Mouse (Mus musculus): ENCODE results near the gene Pde6g.
"Not testable (repeated sequence)": the region's sequence is repeated elsewhere in the genome, so short reads cannot be mapped to it uniquely, and the experiment has no call there.

Pde6g gene

DNA sequence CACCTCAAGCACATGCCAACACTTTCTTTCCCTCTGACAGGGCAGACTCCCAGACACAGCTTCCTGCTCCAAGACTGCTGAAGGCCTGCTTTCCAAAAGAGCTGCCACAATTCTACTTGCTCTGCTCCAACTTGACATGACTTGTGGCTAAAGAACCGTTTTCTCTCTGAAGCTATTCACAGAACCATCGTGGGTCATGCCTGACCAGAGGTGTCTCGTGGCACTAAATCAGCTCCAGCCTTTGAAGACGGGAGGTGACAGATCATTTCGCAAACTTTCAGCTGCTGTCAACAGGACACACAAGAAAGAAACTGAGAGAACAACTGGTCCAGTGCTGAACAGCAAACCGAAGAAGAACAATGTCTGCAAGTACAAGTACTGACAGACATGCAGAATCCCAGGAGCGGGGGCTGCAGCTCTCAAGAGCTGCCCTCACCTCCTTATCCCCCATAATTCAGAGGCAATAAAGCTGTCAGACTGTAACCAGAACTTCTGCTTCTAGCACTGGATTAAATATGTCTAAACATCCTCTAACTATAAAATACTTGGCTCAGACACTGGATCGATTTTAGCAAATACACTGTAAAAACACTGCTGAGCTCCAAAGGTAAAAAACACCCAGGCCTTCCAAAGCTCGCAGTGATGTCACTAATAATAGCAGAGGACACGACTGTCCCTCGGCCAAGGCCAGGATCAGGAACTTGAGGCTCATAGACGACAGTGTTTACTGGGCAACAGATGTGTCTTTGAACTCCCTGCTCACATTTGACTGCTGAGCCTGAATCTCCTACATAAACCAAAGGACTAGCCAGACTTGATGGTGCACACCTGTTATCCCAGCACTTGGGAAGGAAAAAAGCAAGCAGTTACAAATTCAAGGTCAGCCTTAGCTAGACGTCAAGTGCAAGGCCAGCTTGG lies 30.4 kb downstream of the Pde6g start:
- DNase-seq (ENCODE audit: extremely low spot score) = no peak

DNA sequence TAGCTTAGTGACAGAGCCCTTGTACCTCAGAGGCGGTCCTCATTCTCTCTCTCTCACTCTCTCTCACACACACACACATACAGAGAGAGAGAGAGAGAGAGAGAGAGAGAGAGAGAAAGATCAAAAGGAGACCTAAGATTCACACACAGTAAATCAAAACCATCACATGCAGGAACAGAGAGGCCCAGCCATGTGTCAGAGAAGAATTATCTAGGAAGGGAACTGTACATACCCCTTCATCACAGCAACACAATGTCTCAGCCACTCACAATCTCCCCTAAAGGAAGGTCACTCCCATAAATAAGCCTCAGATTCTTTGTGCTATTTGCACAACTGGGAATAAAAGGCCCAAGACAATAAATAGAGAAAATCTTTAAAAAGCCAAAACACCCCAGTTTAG lies 34.7 kb downstream of the Pde6g start:
- DNase-seq (ENCODE audit: extremely low spot score) = no peak

- DNase-seq (ENCODE audit: extremely low spot score) = no peak
These were observed 35.4 kb downstream of the Pde6g start for GRCm38 (mm10) chr11:120417852-120418251.

- not testable (repeated sequence) for DNase-seq (ENCODE audit: extremely low spot score)
These were observed 39.7 kb downstream of the Pde6g start for GRCm38 (mm10) chr11:120413621-120414020.

GRCm38 (mm10) chr11:120406445-120406844 lies 46.9 kb downstream of the Pde6g start:
- no peak for DNase-seq (ENCODE audit: extremely low spot score)

DNA sequence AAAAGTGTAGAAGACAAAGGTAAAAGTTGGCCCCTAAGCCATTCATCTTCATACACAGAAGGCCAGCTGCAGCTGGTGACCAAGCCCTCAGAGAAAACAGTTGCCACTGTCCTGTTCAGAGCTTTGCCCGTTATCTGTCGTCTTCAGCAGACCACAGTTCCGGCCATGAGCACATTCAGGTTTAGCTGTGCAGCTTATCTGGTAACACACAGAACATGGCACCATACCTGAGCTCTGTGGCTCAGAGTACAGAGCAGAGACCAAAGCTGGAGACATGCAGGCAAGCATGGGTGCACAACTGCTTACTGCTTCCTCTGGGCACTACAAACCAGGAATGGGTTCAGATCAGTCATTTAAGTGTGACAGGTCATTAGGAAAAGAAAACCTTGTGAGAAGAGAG lies 47.4 kb downstream of the Pde6g start:
- DNase-seq (ENCODE audit: extremely low spot score) = no peak

DNA sequence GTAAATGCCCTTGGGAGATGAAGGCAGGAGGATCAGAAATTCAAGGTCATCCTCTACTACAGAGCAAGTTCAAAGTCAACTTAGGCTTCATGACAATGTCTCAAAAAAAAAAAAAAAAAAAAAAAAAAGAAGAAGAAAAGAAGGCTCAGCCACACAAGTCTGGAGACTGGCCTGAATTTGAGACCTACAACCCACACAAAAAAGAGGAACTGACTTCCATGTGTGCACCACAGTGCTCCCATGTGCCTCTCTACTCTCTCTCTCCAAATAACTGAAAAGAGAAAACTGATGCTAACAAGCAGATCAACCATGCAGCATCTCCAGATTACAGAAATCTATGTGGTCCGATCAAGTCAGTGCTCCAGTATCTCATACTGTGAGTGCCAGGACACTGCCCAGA lies 48.5 kb downstream of the Pde6g start:
- no peak for DNase-seq (ENCODE audit: extremely low spot score)

DNA sequence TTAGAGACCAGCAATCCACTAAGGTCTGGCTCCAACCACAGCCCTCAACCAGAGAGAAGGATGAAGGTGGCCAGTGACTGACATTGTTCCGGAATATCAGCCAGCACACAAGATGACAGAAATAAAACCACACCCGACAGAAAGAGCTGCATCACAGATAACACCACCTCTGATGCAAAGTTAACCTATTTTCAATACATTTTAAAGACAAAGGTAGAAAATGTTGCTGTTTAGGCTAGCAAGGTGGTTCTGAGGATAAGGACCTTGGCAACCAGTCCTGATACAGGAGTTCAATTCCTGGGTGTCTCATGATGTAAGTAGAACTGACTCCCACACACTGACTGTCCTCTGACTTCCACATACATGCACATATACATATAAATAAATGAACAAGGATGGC lies 54.0 kb downstream of the Pde6g start:
- no peak for DNase-seq (ENCODE audit: extremely low spot score)

Measured in embryo, embryonic 9.5 days (tissue).